Mouse (Mus musculus) thymus, adult 2 months (tissue): ENCODE measurements at regions not wholly inside any gene's neighbourhood (a gene's known extent, or its start where the extent isn't known, plus 50 kb on each side); places are given as distances from the start of the nearest gene placed in this dataset.

Experiments used
- DNase-seq: peaks from one replicate; pipeline ENCODE4 v3.0.0; 2021
- H3K27ac ChIP-seq: fragments of 200-500 bp; 2 replicates; pipeline ENCODE4 v1.5.1; 2012; ENCODE audit warnings: low read length, control low read depth; ENCODE audit not compliant: control insufficient read depth, insufficient read depth
- H3K27me3 ChIP-seq: fragments of 200-500 bp; 2 replicates; pipeline ENCODE4 v1.6.1; 2012; ENCODE audit warnings: mild to moderate bottlenecking, low read length, moderate library complexity, mixed read lengths; ENCODE audit not compliant: control insufficient read depth, insufficient read depth
- H3K36me3 ChIP-seq: fragments of 200-500 bp; 2 replicates; pipeline ENCODE4 v1.6.1; 2012; ENCODE audit warnings: mild to moderate bottlenecking, low read length, moderate library complexity; ENCODE audit not compliant: control insufficient read depth, insufficient read depth
- H3K4me1 ChIP-seq: fragments of 200-500 bp; replicated peaks from 2 replicates; pipeline ENCODE4 v1.6.1; 2012; ENCODE audit warnings: low read length; ENCODE audit not compliant: control insufficient read depth, insufficient read depth
- H3K4me3 ChIP-seq: fragments of 200-500 bp; 2 replicates; pipeline ENCODE4 v1.5.1; 2012; ENCODE audit warnings: mild to moderate bottlenecking, low read length, control low read depth, moderate library complexity; ENCODE audit not compliant: control insufficient read depth, insufficient read depth
- CTCF ChIP-seq: fragments of 200-500 bp; IDR thresholded peaks from 2 replicates; pipeline ENCODE4 v1.5.1; 2012; ENCODE audit warnings: mild to moderate bottlenecking, control low read depth, low read length, moderate library complexity, borderline replicate concordance; ENCODE audit not compliant: control insufficient read depth, poor library complexity, insufficient read depth; ENCODE audit errors: extremely low read depth
- POLR2A ChIP-seq: fragments of 200-500 bp; IDR thresholded peaks from 2 replicates; pipeline ENCODE4 v1.6.1; 2012; ENCODE audit warnings: mild to moderate bottlenecking, low read length, control low read depth, moderate library complexity; ENCODE audit not compliant: control insufficient read depth, poor library complexity, insufficient read depth; ENCODE audit errors: extremely low read depth
- WGBS: fragments of 180-500 bp; shearing (Covaris S2); methylation state at CpG from one replicate; pipeline ENCODE4 v1.1.7; 2018; 5-methylcytosine and 5-hydroxymethylcytosine counted together

GRCm38 (mm10) chr3:130833082-130833481 lies 102.9 kb upstream of the Rpl34 start:
- Histone ChIP-seq H3K4me3 (no peak overlapping the region), H3K27me3 (no peaks in the 10 kb centered on the region), H3K4me1 (no peaks in the 10 kb centered on the region), H3K36me3 (no peaks in the 10 kb centered on the region), H3K27ac (no peak overlapping the region)
- 93% methylated on average over 9 of the region's 9 CpGs for whole genome bisulfite sequencing
- no peak for DNase-seq
- TF ChIP-seq POLR2A (no peak), CTCF (no peak)

DNA sequence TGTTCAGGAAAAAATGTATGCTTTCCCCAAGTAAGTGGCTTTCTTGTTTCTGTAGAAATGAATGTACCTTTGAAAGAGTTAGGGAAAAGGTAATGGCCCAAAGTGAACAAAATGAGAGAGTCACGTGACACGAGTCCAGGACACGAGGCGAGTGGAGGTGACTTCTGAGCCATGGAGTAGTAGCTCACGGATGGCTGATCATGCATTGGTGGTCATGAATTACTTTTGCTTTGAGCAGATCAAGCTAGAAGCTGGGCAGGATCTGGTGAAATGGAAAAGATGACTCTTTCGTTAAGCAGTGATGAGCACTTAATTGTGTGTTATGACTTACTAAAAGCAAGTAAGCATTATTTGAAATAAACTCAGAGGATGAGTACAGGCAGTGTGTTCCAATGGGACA lies 101.6 kb upstream of the Rpl34 start:
- no peaks in the 10 kb centered on the region for H3K27me3 ChIP-seq
- H3K27ac ChIP-seq: no peak overlapping the region
- no peaks in the 10 kb centered on the region for H3K4me1 ChIP-seq
- H3K4me3 ChIP-seq: no peak overlapping the region
- no peak for TF ChIP-seq CTCF
- 96% methylated on average over 6 of the region's 6 CpGs for WGBS
- H3K36me3 ChIP-seq: no peaks in the 10 kb centered on the region
- no peak for DNase-seq

- H3K4me3 ChIP-seq: no peak overlapping the region
- no peaks in the 10 kb centered on the region for H3K36me3 ChIP-seq
- no peak for DNase-seq
- TF ChIP-seq CTCF: no peak
- no peak for TF ChIP-seq POLR2A
- WGBS: 96% methylated on average over 4 of the region's 4 CpGs
- no peaks in the 10 kb centered on the region for H3K4me1 ChIP-seq
- H3K27me3 ChIP-seq: no peaks in the 10 kb centered on the region
- H3K27ac ChIP-seq: no peak overlapping the region
These were observed 98.1 kb upstream of the Rpl34 start for GRCm38 (mm10) chr3:130828346-130828745.

DNA sequence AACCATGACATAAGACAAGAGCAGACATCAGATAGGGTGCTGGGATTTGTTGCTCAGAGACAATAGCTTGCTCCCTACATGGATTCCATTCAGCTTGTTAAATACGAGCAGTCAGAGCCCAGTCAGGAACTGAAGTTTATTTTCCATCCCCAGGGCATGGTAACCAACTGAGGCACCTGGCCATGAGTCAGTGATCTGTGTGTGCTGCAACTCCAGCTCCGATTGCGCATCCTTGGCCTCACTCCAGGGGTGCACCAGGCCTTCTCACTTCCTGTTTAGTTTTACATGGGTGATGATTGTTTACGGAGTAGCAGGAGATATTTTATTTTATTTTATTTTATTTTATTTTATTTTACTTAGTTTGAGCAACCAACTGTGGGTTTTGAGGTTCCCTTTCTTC lies 97.7 kb upstream of the Rpl34 start:
- DNase-seq: no peak
- Histone ChIP-seq H3K27ac (no peak overlapping the region), H3K4me1 (no peaks in the 10 kb centered on the region), H3K27me3 (no peaks in the 10 kb centered on the region), H3K4me3 (no peak overlapping the region), H3K36me3 (no peaks in the 10 kb centered on the region)
- 93% methylated on average over 4 of the region's 4 CpGs for WGBS
- no peak for TF ChIP-seq CTCF
- no peak for TF ChIP-seq POLR2A

GRCm38 (mm10) chr3:130827021-130827420 lies 96.8 kb upstream of the Rpl34 start:
- Histone ChIP-seq H3K4me3 (no peak overlapping the region), H3K27ac (no peak overlapping the region), H3K36me3 (no peaks in the 10 kb centered on the region), H3K4me1 (no peaks in the 10 kb centered on the region), H3K27me3 (no peaks in the 10 kb centered on the region)
- WGBS: 93% methylated on average over 6 of the region's 6 CpGs
- no peak for DNase-seq
- TF ChIP-seq POLR2A (no peak), CTCF (no peak)

DNA sequence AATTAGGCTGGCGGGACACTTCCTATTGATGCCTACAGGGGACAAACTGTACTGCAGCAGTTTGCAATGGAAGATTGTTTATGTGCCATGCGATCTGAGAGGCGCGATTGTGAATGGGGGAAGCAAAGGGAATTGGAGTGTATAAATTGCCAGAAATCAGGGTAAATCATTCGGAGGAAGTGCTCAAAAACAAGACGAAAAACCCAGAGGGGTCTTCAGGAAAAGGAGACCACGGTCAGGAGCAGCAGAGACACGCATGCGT lies 89.6 kb upstream of the Rpl34 start:
- no peaks in the 10 kb centered on the region for H3K27me3 ChIP-seq
- DNase-seq: no peak
- 93% methylated on average over 9 of the region's 9 CpGs for WGBS
- peaks cover 12% of the 10 kb centered on the region for H3K4me1 ChIP-seq
- TF ChIP-seq CTCF (no peak), POLR2A (no peak)
- no peak overlapping the region for H3K27ac ChIP-seq
- H3K36me3 ChIP-seq: no peaks in the 10 kb centered on the region
- H3K4me3 ChIP-seq: no peak overlapping the region

DNA sequence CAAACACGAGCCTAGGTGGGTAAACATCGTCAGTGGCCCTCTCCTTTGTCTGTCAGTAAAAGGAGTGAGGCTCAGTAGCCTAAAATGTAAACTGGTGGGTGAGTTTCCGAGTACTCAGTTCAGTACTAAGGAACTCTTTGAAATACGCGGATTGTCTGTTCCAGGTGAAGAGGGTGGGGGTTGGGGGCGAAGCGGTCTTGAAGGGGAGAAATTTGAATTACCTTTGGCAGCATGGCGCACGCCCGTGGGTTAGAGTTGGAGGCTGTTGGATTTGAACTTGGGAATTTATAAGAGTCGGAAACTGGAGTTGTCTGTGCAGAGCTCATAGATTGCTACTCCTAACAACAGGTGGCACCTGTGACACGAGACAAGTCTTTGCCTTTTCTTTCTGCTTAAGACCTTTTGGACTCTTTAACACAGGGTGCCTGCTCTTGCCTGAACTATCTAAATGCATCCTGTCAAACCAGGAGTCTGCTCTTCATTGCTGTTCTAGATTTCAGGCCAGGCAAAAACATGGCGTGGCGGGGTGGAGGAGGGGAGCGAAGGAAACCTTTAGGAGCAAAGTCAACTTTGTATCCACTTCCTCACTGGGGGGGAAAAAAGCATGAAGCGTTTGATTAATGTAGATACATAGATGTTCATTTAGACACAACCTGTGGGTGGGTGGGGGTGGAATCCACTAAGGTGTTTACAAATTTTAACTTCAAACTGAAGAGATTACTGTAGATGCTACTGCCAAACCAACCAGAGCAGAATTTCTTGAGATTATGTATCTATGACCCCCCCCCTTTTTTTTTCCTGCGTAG lies 89.0 kb upstream of the Rpl34 start:
- H3K27me3 ChIP-seq: no peaks in the 10 kb centered on the region
- TF ChIP-seq CTCF (no peak), POLR2A (no peak)
- H3K4me1 ChIP-seq: peaks cover 12% of the 10 kb centered on the region
- H3K4me3 ChIP-seq: peak overlapping the region; percentile 32
- WGBS: 49% methylated on average over 17 of the region's 17 CpGs
- peak; percentile 54 for DNase-seq
- H3K27ac ChIP-seq: peak overlapping the region; percentile 67; the same call in 1 of the 2 replicates
- H3K36me3 ChIP-seq: no peaks in the 10 kb centered on the region
